Mouse (Mus musculus) Muller cell, postnatal 12 days (primary cell): ENCODE data around the gene Vdac2.
A peak's percentile ranks its signal among the peaks of the same experiment; 100 is the strongest.

Source experiments
- DNase-seq: peaks from one replicate; pipeline ENCODE4 v3.0.0-alpha.2; 2015; ENCODE audit errors: inconsistent ontology term

The Vdac2 gene

DNA sequence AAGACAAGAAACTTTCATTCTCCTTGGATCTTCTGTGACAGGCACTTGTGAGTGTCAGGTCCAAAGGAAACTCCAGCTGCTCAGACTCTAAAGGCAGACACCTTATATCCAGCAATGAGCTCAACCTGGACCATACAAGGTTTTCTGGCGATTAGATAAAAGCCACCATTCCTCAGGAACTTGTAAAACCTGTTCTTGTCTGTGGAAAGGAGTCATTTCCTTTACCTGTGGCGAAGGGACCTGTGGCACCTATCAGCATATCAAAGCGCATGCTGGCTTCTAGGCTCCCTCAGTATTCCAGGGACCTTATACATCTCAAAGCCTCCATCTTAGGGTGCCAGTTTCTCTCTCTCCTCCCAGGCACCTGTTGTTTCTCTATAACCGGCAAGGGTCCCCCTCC lies 7.6 kb upstream of the Vdac2 start:
- no peak for DNase-seq

DNA sequence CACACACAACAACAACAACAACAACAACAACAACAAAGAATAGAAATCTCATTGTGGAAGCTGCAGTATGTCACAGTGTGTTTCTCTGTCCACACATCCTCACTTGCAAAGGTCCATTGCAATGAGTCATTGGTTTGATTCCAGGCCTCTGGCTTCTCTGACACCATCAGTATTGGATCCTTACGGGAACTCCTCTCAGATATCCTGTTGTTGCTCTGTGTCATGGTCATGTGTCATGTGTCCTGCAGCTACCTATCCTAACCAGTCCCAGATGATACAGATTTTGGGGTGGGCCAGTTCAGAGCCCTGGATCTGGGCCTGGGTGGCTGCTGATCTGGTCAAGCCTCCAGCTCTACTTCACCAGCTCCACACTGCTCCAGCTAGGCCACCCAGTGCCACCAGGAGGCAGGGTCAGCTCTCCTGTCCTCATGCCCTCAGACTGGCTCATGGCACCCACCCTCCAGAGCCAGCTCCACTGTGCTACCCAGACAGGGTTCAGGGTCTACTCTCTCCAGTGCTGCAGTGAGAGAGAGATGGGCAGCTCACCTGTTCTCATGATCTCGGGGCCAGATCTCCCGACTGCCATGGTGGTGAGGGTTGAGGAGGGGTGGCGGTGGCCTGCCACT lies 4.0 kb upstream of the Vdac2 start:
- peak; percentile 66 for DNase-seq

DNA sequence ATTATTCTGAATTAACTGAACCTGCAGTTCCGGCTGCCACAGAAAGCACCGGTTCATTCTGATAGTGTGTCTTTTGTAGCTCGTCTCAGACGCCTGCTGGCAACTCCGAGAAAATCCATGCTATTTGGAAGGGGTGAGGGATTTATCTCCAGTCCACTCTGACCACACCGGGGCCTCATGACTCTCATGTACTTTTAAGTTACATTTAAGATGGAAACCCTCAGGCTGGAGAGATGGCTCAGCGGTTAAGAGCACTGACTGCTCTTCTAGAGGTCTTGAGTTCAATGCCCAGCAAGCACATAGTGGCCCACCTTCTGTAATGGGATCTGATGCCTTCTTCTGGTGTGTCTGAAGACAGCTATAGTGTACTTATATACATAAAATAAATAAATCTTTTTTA lies 2.7 kb upstream of the Vdac2 start:
- peak; percentile 50 for DNase-seq

DNA sequence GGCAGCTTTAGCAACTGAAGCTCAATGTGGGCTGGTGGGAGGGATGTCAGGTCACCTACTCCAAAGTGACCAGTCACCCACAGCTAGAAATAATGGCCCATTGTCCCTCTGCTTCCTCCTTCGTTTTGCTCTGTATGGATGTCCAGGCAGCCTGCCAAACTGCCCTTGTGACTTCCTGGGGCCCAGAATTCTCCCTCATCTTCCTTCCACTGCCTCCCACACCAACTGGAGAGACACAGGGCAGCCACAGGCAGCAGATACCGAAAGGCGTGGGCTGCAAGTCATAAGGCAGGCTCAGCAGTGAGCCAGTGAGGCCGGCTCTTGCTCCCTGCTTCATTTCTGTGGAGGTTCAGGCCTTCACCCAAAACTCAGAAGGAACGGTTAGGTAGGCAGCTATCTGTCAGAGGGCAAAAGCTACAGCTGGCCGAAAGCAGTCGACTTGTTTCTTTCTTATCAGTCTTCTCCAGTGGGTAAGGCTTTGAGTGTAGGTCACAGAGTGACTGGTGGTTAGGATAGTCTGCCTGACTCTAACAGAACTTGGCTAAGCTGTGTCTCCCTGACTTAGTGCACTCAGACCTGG lies 2.2 kb upstream of the Vdac2 start:
- DNase-seq: peak; percentile 93

DNA sequence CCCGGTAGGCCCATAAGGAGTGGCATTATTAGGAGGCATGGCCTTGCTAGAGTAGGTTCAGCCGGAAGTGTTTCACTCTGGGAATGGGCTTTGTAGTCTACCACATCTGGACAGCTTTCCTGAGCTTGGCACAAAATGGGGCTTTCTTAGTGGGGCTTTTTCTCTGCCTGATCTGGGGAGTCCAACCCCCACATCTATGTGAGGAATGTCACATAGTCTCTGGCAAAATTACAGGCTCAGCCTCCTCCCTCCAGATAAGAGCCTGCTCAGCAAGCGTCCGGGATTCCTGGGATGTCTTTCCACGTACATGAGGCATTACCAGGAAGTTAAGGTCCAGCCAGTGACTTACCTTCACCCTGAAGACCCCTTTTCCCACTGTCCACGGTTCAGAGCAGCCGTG lies 1.1 kb upstream of the Vdac2 start:
- DNase-seq: peak; percentile 69

DNA sequence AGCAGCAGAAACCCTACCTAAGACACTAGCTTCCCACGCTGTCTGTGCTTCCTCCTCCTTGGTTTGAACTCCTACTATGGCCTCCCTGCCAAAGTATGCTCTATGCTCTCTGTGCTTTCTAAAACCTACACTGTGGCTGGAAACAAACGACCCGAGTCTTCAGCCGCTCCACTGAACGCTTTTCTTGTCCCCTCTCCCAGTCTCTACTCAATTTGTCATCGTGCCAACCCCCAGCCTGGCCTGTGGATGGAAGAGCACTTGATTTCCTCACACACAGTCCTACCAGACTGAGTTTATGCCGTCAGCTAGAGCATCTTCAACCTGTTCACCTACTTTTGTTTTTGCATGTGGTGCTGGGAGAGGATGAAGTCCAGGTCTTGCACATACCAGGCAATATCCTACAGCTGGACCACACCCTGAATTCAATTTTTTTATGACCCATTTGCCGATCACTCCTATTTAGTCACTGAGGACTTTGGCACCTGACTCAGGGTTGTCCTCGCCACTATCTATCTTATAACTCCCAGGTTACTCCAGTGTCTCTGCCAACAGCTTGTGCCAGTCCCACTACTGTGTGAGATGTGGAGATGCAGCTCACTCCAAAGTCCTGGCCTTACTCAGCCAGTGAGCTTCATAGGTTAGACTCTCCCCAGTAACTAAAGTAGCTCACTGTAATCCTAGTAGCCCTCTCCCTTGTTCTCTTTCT lies 901 bp downstream of the Vdac2 start:
- DNase-seq: peak; percentile 50

DNA sequence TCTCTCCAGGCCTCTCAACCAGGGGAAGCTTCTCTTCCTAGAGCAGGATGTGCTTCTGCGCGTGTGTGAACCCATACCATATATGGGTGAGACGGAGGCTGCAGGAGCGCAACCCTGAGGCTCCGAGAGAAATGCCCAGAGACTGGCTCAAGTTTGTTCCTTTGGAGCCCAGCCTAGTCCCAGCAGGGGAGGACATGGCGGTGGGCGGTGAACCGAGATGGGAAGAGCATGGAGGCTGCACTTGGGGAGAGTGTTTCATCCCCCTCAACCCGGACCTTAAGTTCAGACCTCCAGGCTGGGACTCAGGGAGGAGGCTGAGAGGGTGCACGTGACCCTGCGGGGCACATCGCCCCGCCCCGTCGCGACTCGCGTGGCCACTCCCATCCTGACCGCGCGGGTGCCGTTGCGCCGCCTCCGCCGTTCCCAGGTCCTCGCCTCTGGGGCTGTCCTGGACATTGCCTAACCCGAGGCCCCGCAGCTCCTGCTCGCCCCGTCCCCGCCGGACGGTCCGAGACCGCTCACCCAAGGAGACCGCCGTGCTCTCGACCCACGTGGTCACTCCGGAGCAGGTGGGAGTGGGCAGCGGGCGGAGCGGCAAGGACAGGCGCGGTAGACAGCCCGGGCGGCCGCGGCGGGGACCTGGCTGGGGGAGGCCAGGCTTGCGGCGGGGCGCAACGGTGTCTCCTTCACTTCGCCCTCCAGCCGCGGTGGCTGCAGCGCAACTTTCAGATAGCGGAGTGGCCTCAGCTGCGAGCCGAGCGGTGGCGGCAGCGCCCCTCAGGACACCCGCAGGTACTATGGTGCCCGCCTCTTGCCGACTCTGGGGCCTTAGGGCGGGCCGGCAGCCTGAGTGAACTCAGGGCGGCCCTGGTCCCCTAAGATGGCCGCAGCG lies 6.1 kb downstream of the Vdac2 start:
- peak; percentile 98 for DNase-seq

DNA sequence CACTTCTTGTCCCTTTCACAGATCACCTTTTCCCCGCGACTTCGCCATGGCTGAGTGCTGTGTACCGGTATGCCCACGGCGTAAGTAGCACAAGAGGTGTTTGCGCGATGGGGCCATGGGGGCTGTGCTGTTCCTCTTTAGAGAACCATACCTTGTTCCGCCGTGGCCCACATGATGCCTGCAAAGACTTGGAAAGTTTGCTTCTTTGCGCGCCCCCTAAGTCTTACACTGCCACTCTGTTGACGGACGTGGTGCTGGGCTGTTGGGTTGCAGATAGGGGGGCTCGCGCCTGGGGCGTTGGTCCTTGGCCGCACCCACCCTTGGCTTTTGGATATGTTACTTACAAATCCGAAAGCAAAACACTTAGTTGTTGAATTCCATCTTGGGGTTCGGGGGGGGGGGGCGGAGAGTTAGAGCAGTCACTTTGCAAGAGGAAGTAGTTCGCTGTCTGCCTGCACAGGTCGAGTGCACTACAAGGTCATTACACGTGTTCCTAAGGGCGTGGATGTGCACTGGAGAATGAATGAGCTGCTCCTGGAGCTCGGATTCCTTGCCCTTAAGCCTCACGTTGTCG lies 6.9 kb downstream of the Vdac2 start:
- DNase-seq: no peak

DNA sequence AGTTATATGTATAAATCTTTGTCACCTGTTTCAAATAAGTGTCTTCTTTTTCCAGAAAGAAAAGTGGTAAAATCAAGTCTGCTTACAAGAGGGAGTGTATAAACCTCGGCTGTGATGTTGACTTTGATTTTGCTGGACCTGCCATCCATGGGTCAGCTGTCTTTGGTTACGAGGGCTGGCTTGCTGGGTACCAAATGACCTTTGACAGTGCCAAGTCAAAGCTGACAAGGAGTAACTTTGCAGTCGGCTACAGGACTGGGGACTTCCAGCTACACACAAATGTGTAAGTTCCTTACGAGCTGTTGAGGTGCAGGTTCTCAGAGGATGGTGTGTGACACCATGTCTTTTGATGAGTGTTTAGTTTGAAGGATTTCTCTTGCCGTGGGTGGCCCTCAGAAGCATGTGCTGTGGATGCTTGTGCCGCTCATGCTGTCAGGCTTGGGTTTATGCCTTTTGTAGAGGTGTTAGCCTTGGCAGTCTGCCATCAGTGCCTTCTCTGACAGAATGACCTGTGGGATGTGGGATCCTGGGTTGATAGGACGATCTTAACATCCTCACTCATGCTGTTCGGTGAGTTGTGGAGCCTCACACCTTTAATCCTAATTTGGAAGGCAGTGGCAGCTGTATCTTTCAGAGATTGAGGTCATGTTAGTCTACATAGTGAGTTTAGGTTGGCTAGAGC lies 13.4 kb downstream of the Vdac2 start:
- no peak for DNase-seq

DNA sequence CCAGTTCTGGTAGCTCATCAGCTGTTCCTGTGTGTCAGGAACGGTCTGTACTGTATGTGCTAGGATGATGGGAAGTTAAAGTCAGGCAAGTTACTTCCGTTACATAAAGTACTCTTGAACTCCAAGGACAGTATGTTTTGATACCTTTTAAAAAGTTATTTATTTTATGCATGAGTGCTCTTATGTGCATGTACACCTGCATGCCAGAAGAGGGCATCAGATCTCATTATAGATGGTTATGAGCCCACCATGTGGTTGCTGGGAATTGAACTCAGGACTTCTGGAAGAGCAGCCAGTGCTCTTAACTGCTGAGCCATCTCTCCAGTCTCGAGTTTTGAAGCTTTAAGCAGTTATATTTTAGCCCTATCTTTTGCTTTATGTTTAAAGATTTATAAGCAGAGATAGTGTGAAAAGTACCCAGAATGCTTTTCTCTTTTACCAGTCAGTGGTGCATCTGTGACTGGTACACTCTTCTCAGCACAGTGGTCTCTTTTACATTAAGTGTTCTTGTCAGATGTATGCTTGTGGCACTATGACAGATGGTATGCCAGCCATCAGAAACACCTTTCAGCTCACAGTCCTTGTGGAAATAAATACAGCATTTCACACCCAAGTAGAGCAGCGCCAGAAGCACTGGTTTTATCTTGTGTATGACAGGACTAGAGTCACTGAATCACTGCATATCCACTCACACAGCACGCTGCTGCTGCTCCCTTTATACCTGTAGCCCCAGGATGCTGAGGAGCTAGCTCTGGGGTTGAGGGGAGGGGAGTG lies 17.0 kb downstream of the Vdac2 start:
- DNase-seq: no peak

DNA sequence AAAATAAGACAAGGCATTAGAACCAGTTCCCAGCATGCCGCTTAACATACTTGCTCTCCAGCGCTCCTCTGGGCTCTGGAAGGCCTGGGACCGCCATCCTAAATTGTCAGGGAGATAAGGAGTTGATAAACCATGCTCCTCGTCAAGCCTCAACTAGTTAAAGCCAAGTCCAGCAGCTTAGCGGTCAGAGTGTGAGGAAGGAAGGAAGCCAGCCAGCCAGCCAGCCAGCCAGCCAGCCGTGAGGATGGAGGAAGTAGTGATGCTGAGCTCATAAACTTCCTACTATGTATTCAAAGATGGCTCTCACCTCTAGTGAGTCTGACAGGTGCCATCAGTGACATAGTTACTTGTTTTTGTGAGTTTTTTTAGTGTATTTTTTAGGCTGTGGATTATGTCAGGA lies 18.2 kb downstream of the Vdac2 start:
- DNase-seq: no peak

DNA sequence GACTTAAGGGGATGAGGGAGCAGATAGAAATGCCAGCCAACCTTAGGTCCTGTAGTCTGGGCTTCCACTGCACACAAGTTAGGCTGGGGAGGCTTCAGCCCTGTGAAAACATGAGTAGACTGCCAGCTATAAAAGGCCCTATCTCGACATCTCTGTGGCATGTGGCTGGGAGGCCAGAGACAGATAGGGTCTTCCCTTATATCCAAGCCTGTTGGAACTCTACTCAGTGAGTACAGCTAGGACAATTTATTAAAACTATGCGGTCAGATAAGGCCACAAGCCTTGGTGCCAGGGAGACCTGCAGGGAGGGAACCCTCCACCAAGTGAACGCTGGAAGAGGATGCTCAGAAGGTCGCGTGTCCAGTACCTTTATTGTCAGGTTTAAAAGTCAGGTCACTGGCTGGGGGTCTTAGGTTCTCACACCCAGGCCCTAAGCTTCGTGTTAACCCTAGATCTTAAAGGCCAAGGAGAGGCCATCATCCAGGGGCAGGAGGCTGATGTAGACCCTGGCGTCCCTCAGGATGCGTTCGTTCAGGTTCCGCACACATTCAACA lies 21.9 kb downstream of the Vdac2 start:
- DNase-seq: peak; percentile 14

DNA sequence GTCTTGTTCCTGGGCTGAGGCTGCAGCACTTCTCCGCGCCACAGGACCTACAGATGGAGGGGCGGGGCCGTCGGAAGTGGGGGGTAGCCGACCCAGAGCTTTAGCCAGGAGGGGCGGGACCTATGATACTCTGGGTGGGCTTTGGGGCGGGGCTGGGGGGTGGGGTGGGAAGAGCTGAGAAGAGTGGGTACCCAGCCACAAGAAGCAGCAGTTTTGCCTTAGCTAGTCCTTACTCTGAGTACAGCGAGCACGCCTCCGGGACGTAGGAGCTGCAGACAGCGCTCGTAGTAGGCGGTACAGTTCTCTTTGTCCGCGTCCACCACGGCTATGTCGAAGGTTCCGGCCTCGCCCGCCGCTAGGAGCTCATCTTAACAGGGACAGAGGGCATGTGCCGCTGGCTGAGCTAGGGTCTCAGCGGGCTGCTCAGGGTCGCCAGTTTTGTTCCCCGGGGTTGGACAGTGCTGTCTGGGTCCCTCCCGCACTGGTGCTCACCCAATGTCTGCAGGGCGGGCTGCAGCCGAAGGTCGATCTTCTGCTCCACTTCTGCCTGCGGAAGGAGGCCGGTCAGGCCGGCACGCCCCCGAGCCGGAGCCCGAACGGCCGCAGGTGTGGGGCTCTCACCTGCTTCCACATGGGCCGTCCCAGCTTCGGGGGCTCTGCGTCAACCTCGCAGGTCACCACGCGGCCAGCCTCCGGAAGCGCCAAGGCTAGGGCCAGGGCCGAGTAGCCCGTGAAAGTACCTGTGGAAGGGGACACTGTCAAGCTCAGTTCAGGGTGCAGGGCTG lies 22.5 kb downstream of the Vdac2 start:
- DNase-seq: peak; percentile 53

DNA sequence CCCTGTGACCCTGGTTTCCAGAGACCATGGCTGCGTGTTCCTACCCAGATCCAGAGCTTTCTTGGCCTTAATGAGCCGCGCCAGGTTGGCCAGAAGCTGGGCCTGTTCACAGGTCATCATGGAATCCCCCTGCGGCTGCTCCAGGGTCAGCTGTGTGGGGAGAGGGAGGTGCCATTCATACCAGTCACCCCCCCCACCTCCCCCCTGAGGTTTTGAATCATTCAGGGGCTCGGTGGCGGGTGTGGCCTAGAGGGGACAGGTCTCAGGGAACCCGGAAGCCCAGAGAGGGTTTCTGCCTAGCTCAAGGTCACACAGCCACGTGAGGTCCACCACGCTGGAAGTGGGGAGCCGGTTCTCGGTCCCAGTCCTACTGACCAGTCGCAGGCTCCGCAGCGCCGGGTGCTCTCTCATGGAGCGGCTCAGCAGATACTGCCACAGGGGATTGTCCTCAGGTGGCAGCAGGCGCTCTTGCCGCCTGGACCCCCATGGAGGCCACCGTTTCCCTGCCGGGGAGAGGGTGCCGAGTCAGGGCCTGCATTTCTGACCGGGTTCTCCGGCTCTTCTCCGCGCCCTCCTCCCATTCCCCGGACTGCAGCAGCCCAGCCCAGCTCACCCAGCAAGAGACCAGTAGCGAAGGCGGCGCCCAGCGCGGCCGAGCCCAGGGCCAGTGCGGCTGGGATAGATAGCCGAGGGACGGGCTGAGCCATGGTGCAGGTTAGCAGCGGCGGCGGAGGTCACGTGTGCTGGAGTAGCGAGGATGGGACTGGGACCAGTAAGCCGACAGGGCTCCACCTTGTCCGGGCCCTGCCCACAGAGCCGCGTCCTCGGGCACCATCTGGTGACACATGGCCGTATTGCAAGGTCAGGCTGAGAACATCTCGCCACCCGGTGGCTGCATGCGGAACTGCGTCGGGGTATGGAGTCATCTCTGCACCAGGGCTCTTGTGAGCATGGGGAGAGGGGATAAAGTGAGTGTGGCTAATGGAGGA lies 23.4 kb downstream of the Vdac2 start, which contains the start of gene Comtd1:
Gene Comtd1, minus strand, starts transcription at position 812 of the 989 bp plus-strand sequence.
- peak; percentile 95 for DNase-seq

DNA sequence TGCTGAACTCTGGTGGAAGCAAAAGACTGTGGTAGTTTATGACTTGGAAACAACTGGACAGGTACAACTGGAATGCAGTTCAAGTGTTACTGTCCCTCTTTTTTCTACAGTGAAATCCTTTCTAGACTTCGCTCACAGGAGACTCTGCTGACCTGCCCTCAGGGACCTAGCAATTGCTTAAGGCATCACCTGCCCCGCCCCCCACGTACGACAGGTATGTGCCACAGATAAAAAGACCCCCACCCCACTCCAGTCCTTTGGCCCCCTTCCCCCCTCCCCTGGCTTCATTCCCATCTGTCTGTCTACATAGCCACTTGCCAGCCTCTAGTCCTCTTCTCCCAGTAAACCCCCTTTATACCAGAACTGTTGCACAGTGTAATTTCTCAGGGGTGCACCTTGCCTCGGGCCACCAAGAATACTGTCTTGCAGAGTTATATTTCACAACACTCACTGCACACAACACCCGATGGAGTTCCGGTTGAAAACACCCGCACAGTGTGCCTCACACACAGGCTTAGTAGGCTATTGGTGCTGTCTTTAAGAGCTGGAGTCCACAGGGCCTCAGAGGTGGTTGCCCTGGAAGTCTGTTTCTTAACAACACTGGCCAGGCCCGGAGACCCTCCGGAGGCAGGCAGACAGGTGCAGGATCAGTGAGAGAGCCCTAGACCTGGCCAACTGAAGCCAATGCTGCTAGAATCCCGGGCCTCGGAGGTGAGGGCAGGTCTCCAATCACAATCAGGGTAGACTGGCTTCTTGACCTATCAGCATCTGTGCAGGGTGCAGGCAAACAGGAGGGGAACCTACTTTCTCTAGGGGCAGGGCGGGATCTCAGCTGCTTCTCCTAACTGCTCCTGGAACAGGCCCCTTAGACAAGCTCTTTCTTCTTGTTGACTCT lies 24.7 kb downstream of the Vdac2 start:
- no peak for DNase-seq

DNA sequence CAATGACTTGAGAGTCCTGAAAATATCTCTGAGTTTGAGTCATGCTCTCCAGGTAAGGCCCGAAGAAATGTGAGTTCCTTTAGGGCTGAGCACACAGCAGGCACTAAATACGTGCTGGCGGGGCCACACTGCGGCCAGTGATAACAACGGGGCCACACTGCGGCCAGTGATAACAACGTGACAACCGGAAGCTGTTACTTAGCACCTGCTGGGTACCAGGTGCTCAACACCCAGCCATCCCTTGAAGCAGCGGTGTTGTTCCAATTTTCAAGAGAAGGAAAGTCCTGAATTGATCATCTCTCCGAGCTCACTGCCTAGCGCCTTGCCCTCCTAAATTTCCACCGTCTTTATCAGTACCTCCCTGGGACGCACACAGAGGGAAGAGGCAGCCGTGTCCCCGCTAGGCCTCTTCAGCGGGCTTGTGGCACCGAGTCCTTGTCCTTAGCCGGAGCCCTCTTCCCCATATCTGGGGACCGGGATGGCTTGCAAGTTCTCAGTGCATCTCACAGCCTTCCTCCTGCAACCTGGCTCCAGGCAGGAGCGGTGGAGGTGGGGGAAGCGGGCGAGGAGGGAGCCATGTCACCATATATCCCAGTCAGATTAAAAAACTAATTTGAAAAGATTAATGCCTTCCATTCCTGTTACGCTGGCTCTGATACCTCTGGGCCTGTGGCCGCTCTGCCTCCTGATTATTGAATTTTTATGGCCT lies 25.5 kb downstream of the Vdac2 start:
- no peak for DNase-seq
